Mouse (Mus musculus) forebrain, embryonic 14.5 days (tissue): ENCODE results near the gene Pygm. TPM values are rescaled to one million over a fixed set of nuclear protein-coding genes. Genes with fewer than 3 reads are reported as not detected.

ENCODE experiments used
- ATAC-seq: fragments of 200-750 bp; cut with Nextera tagmentation; 2 replicates; pipeline ENCODE4 v1.8.0; 2017; ENCODE audit warnings: mild to moderate bottlenecking, moderate library complexity
- DNase-seq: peaks from one replicate; pipeline ENCODE4 v3.0.0-alpha.2; 2015; ENCODE audit warnings: low spot score
- H3K27ac ChIP-seq: fragments of 300-500 bp; sonication (generic); 2 replicates; pipeline ENCODE4 v1.5.1; 2014; ENCODE audit warnings: low read depth, mild to moderate bottlenecking, control low read depth, low read length, moderate library complexity
- H3K27me3 ChIP-seq: fragments of 300-500 bp; sonication (generic); replicated peaks from 2 replicates; pipeline ENCODE4 v1.6.1; 2014; ENCODE audit warnings: low read length, control low read depth, mixed read lengths; ENCODE audit not compliant: control insufficient read depth, insufficient read depth
- H3K36me3 ChIP-seq: fragments of 300-500 bp; sonication (generic); 2 replicates; pipeline ENCODE4 v1.6.1; 2014; ENCODE audit warnings: low read length, control low read depth; ENCODE audit not compliant: control insufficient read depth, insufficient read depth
- H3K4me1 ChIP-seq: fragments of 300-500 bp; sonication (generic); 2 replicates; pipeline ENCODE4 v1.6.1; 2014; ENCODE audit warnings: antibody characterized with exemption, low read length, control low read depth; ENCODE audit not compliant: control insufficient read depth, insufficient read depth
- H3K4me2 ChIP-seq: fragments of 300-500 bp; sonication (generic); 2 replicates; pipeline ENCODE4 v1.6.1; 2014; ENCODE audit warnings: mild to moderate bottlenecking, control low read depth, low read length
- H3K4me3 ChIP-seq: fragments of 300-500 bp; sonication (generic); 2 replicates; pipeline ENCODE4 v1.5.1; 2014; ENCODE audit warnings: low read depth, low read length, control low read depth
- H3K9ac ChIP-seq: fragments of 300-500 bp; sonication (generic); 2 replicates; pipeline ENCODE4 v1.6.1; 2014; ENCODE audit warnings: mild to moderate bottlenecking, low read length, control low read depth, moderate library complexity
- H3K9me3 ChIP-seq: fragments of 300-500 bp; sonication (generic); replicated peaks from 2 replicates; pipeline ENCODE4 v1.6.1; 2016; ENCODE audit warnings: low read length, control low read depth, mixed read lengths; ENCODE audit not compliant: control insufficient read depth
- WGBS: fragments of 180-500 bp; shearing (Covaris S2); extraction: QIAGEN DNeasy Blood & Tissue Kit; methylation state at CpG from one replicate; pipeline ENCODE4 v1.1.7; 2014; 5-methylcytosine and 5-hydroxymethylcytosine counted together
- polyA plus RNA-seq: library from polyadenylated mRNA; unstranded; fragments of >200 nt; fragmentation: Nextera tagmentation; extraction: Ambion mirVana; gene quantifications from 2 replicates; pipeline ENCODE4 v1.2.1, GENCODE M21; 2014

Gene Pygm
- polyA plus RNA-seq, 1 experiment from 2014 or later: 1.3 TPM

DNA sequence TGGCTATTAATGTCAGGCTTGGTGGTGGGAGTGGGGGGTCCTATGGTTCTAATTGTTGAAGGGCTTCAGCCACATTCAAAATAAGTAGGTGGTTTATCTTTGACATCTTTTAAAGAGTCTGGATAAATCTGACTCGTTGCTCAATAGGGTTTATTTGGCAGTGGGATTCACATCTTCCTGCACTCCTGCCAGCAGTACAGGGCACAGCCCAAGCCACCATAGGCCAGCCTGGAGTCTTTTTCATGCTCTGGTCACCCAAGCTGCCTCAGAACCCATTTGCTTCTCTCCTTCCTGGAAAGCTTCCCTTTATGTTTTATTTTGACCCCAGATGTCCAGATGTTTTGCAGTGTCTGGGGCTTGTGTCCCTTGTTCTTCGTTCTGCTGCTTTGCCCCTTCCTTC lies 7.6 kb upstream of the Pygm start:
- peaks cover 81% of the 10 kb centered on the region for H3K36me3 ChIP-seq
- WGBS: 85% methylated on average over 2 of the region's 2 CpGs

DNA sequence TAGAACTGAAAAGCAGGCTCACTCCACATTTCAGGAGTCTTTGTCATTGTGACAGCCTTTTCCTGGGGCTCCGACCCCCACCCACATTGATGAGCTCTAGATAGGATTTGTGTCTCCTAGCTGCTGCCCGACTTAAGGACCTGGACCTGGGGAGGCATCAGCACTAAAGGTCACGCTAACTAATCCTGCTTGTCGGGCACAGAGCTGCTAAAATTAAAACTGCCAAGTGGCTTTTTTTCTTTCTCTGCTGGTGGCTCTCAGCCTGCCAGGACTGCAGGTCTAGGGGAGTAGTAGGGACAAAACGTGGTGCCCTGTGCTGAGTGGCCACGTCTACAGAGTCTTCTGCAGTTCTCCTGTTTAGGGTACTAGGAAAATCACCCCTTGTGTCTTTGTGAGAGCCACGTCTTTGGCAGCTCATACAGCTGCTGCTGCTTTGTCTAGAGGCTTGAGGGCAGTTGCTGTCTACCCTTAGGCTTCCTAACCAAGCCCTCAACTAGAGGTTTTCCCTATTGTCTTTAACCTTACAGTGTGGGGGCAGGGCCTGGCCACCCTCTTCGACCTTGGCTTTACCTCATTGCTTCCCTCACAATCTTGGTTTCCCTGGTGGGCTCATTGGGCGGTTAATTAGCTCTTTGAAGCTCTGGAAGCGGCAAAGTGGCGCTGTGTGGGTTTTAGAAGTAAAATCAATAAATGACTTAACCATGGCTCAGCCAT lies 6.7 kb upstream of the Pygm start:
- H3K4me3 ChIP-seq: no peak overlapping the region
- WGBS: 35% methylated on average over 11 of the region's 11 CpGs
- peaks cover 72% of the 10 kb centered on the region for H3K36me3 ChIP-seq
- no peak overlapping the region for H3K4me2 ChIP-seq
- ATAC-seq (no peak), DNase-seq (no peak)
- H3K4me1 ChIP-seq: no peaks in the 10 kb centered on the region
- H3K27me3 ChIP-seq: no peaks in the 10 kb centered on the region
- no peaks in the 10 kb centered on the region for H3K9me3 ChIP-seq
- no peak overlapping the region for H3K9ac ChIP-seq
- no peak overlapping the region for H3K27ac ChIP-seq

More for the DNA sequence above, 7.6 kb upstream of the Pygm start:
- Histone ChIP-seq H3K4me1 (no peaks in the 10 kb centered on the region), H3K4me2 (no peak overlapping the region), H3K9me3 (no peaks in the 10 kb centered on the region), H3K27me3 (no peaks in the 10 kb centered on the region), H3K9ac (no peak overlapping the region), H3K4me3 (no peak overlapping the region), H3K27ac (no peak overlapping the region)
- DNase-seq (no peak), ATAC-seq (no peak)

DNA sequence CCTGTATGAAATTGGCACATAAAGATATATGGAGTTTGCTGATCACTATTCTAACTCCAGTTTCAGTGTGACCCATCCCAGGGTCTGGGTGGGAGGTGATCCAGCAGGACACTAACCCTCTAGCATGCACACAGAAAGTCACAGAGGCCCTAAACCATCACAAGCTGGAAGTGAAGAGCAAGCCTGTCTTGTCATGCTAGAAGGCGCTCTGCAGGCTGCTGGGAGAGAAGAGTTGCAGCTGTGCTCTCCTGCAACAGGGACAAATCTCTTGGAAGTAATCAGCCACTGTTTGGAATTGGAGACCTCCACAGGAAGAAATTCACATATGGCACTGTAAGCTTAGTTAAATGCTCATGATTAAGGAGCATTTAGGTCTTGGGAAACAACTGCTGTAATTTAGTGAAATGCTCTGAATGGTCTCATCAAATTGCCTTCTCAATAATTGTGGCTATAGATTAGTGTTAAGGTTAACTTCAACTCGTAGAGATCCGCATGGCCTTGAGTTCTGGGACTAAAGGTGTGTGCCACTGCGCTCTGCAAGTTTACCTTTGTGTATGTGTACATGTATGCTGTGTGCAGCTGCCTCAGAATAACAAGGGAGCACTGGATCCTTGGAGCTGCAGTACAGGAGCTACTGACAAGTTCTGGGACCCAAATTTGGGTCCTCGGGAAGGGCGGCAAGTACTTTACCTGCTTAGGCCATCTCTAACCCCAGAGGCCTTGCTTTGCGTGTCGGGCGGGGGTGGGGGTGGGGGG lies 3.6 kb upstream of the Pygm start:
- H3K4me2 ChIP-seq: no peak overlapping the region
- no peaks in the 10 kb centered on the region for H3K9me3 ChIP-seq
- no peaks in the 10 kb centered on the region for H3K27me3 ChIP-seq
- ATAC-seq: no peak
- H3K4me1 ChIP-seq: no peaks in the 10 kb centered on the region
- 92% methylated on average over 9 of the region's 9 CpGs for WGBS
- DNase-seq: no peak
- H3K9ac ChIP-seq: no peak overlapping the region
- no peak overlapping the region for H3K4me3 ChIP-seq
- no peak overlapping the region for H3K27ac ChIP-seq
- peaks cover 41% of the 10 kb centered on the region for H3K36me3 ChIP-seq

DNA sequence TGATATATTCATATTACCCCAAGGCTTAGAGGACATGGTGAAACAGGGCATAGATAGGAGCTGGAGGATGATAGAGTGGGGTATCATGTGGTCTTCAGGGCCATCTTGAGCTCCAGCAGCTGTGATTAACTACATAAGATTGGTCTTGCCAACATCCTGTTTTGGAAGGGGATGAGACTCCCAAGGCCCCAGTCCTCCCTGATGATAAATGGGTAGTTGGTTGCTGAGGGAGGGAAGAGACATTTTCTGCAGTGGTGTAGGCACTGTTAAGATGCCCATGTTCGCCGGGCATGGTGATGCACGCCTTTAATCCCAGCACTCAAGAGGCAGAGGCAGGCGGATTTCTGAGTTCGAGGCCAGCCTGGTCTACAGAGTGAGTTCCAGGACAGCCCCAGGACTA lies 3.0 kb upstream of the Pygm start:
- Histone ChIP-seq H3K9me3 (no peaks in the 10 kb centered on the region), H3K27ac (no peak overlapping the region), H3K27me3 (no peaks in the 10 kb centered on the region), H3K4me3 (no peak overlapping the region), H3K4me2 (no peak overlapping the region), H3K9ac (no peak overlapping the region), H3K36me3 (peaks cover 35% of the 10 kb centered on the region), H3K4me1 (no peaks in the 10 kb centered on the region)
- DNase-seq (no peak), ATAC-seq (no peak)
- 97% methylated on average over 5 of the region's 5 CpGs for WGBS

DNA sequence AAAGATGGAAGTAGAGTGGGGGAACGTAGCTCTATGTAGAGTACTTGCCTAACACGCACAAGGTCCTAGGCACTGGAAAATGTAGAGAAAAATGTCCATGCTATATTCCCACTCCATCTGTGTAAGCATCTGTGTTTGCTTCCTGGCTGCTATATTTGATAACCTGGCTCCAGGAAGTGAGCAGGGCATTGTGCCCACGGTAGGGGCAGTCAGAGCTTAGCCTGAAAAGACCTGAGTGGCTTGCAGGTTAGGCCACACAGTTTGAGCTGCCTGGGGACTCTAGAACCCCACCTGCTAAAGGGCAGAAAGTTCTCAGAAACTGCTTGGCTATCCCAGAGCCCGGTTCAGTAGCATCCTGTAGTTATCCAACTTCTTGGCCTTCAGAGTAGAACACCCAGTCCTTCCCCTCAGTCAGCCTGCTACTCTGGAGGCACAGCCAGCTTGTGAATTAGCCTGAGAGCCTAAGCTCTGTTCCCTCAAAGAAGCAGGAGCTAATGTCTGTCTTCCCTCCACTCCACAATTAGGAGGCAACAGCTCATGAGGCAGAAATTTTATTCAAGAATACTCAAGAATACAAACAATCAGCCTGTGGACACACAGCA lies 1.8 kb upstream of the Pygm start:
- Histone ChIP-seq H3K36me3 (peaks cover 23% of the 10 kb centered on the region), H3K9ac (no peak overlapping the region), H3K4me3 (no peak overlapping the region), H3K9me3 (no peaks in the 10 kb centered on the region), H3K4me1 (no peaks in the 10 kb centered on the region), H3K4me2 (no peak overlapping the region), H3K27ac (no peak overlapping the region), H3K27me3 (no peaks in the 10 kb centered on the region)
- 81% methylated on average over 4 of the region's 4 CpGs for WGBS
- no peak for DNase-seq
- no peak for ATAC-seq

DNA sequence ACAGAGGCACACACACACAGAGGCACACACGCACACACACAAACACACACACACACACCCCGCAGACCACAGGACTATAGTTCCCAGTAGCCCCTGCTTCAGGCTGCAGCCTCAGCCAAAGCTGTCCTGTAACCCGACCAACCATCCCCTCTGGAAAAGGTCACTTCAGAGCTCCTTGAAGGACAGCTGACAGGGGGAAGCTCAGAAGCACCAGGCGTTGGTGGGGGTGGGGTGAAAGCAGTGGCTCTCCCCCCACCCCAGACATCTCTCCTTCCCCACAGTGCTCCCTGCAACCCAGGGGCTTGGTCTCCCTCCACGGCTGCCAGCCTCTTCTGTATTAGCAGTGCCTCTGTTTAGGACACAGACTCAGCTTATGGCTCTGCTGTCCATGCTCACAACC lies 729 bp upstream of the Pygm start:
- 56% methylated on average over 5 of the region's 5 CpGs for WGBS
- H3K9ac ChIP-seq: no peak overlapping the region
- no peaks in the 10 kb centered on the region for H3K4me1 ChIP-seq
- H3K27ac ChIP-seq: no peak overlapping the region
- no peaks in the 10 kb centered on the region for H3K27me3 ChIP-seq
- DNase-seq (no peak), ATAC-seq (no peak)
- peaks cover 13% of the 10 kb centered on the region for H3K36me3 ChIP-seq
- no peak overlapping the region for H3K4me3 ChIP-seq
- H3K9me3 ChIP-seq: no peaks in the 10 kb centered on the region
- H3K4me2 ChIP-seq: no peak overlapping the region

DNA sequence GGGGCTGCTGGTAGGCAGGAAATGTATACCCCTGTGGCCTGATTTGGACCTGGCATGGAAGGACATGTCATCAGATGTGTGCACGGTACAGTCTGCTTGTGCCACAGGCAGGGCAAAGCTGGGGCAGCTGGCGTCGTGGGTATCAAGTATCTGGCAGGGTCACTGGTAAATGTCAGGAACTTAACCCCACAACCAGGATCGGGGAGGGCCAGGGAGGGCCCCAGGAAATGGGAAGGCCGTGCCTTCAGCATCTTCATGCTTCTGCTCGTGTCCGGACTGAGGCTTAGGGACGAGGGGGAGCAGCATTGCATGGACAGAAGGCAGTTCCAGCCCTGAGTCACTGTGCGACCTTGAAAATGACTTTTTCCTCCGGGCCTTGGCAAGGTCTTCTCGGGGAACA lies 755 bp downstream of the Pygm start:
- Histone ChIP-seq H3K4me2 (no peak overlapping the region), H3K36me3 (0 out of 2 replicates have a peak, but pooled peaks cover 4% of the 10 kb centered on the region), H3K9ac (no peak overlapping the region), H3K27me3 (no peaks in the 10 kb centered on the region), H3K4me3 (no peak overlapping the region), H3K9me3 (no peaks in the 10 kb centered on the region), H3K4me1 (peaks cover 3% of the 10 kb centered on the region; the same call in 1 of the 2 replicates), H3K27ac (no peak overlapping the region)
- WGBS: 87% methylated on average over 11 of the region's 11 CpGs
- ATAC-seq: no peak
- no peak for DNase-seq

DNA sequence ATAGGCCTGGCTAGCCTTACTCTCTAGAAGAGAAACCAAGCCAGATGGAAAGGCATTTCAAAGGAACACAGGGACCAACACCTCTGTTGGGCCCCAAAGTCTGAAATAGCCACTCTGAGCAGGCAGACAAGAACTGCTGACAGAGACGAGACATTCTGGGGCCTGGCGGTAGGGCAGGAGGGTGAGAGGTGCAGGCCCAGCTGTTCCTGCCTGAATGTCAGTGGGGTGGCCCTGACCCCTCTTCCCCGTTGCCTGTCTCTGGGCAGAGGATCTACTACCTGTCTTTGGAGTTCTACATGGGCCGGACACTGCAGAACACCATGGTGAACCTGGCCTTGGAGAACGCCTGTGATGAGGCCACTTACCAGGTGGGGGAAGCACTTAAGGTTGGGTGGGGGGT lies 1.2 kb downstream of the Pygm start:
- no peak for ATAC-seq
- Histone ChIP-seq H3K4me2 (no peak overlapping the region), H3K9ac (no peak overlapping the region)

DNA sequence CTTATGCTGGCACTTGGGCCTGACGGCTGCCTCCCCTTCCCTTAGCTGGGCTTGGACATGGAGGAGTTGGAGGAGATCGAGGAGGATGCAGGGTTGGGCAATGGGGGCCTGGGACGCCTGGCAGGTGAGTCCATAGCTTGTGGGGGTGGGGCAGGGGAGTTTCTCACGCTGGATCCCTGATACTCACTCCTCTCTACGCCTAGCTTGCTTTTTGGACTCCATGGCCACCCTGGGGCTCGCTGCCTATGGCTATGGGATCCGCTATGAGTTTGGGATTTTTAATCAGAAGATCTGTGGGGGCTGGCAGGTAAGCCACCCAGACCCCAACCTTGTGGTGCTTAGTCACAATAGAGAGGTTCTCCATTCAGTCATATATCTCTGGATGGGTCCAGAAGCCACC lies 1.6 kb downstream of the Pygm start:
- DNase-seq (no peak), ATAC-seq (no peak)
- H3K9me3 ChIP-seq: no peaks in the 10 kb centered on the region
- no peaks in the 10 kb centered on the region for H3K36me3 ChIP-seq
- no peak overlapping the region for H3K9ac ChIP-seq
- 80% methylated on average over 7 of the region's 7 CpGs for WGBS
- H3K4me2 ChIP-seq: no peak overlapping the region
- no peaks in the 10 kb centered on the region for H3K27me3 ChIP-seq
- no peak overlapping the region for H3K27ac ChIP-seq
- H3K4me3 ChIP-seq: no peak overlapping the region
- peaks cover 3% of the 10 kb centered on the region; the same call in 1 of the 2 replicates for H3K4me1 ChIP-seq

More for the DNA sequence above, 1.2 kb downstream of the Pygm start:
- Histone ChIP-seq H3K27me3 (no peaks in the 10 kb centered on the region), H3K4me3 (no peak overlapping the region), H3K36me3 (0 out of 2 replicates have a peak, but pooled peaks cover 4% of the 10 kb centered on the region), H3K4me1 (peaks cover 3% of the 10 kb centered on the region; the same call in 1 of the 2 replicates), H3K27ac (no peak overlapping the region), H3K9me3 (no peaks in the 10 kb centered on the region)
- DNase-seq: no peak
- WGBS: 77% methylated on average over 5 of the region's 5 CpGs
